Mouse (Mus musculus): ENCODE measurements around the gene Cenpl. TPM values are rescaled to one million over a fixed set of nuclear protein-coding genes. Genes with fewer than 3 reads are reported as not detected.
"Not testable (repeated sequence)": the region's sequence is repeated elsewhere in the genome, so short reads cannot be mapped to it uniquely, and the experiment has no call there.

The Cenpl gene
- polyA plus RNA-seq (2015; fragmentation: Nextera tagmentation; extraction: Ambion mirVana): 17.1 and 17.7 TPM in 2 replicates

DNA sequence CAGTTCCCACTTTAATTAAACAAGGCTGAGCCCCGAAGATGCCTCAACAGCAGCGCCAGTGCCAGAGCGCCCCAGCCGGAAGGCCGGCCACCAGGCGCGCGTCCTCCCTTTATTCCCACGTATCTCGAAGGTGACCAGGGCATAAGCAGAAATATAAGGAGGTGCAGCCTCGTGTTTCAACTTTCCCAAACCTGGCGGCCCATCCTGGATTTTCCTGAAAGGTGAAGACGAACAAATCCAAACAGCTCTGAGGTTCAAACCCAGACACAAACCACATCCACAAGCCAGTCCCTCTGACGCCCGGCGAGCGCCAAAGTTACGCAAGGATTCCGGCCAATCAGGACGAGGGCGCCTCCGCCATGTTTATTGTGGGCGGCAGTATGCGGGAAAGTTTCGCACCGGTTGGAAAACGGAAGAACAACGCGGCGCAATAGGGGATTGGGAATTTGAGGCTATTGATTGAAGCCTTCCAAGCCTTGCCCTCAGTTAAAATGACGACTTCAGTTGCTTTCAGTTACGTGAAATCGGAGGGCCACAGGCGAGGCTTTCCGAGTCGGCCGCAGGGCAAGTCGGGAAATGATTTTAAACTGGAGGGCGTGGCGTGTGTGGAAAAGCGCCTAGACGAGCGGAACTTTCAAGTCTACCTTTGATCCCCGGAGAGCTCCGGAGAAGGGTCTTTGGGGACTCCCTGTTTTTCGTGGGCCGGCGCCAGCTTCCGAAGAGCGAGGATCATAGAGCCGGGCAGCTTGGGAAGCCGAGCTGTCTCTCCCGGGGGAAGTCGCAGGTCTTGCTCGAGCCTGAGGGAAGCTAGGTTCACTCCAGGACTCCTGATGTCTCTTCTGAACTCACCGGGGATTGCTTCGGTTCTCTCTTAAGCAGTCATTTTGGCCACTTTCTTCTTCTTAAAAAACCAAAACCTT, at the start of gene Cenpl, which contains the start of gene Dars2:
Cenpl (plus strand) TSS at position 362 of the 920 bp plus-strand sequence.
Dars2 (minus strand) TSS at position 307 of the 920 bp plus-strand sequence.
- under 1% methylated on average over 57 of the region's 57 CpGs for WGBS
- Histone ChIP-seq H3K4me1 (replicated peaks; ENCODE audit: control insufficient read depth, insufficient read depth, low read length) (peaks cover 36% of the 10 kb centered on the region), H3K4me2 (ENCODE audit: low read length) (peak within 1 kb of the TSS; percentile 92), H3K36me3 (ENCODE audit: control insufficient read depth, insufficient read depth) (no peaks in the 10 kb centered on the region), H3K27me3 (replicated peaks; ENCODE audit: control insufficient read depth, insufficient read depth, low read length) (no peaks in the 10 kb centered on the region), H3K9me3 (ENCODE audit: control insufficient read depth, low read length) (no peaks in the 10 kb centered on the region), H3K9ac (replicated peaks; ENCODE audit: low read depth, low read length) (peak within 1 kb of the TSS; percentile 82), H3K27ac (ENCODE audit: low read length) (peak within 1 kb of the TSS; percentile 31), H3K4me3 (replicated peaks; ENCODE audit: low read length) (peak within 1 kb of the TSS; percentile 90)
- ATAC-seq: peak; percentile 98

DNA sequence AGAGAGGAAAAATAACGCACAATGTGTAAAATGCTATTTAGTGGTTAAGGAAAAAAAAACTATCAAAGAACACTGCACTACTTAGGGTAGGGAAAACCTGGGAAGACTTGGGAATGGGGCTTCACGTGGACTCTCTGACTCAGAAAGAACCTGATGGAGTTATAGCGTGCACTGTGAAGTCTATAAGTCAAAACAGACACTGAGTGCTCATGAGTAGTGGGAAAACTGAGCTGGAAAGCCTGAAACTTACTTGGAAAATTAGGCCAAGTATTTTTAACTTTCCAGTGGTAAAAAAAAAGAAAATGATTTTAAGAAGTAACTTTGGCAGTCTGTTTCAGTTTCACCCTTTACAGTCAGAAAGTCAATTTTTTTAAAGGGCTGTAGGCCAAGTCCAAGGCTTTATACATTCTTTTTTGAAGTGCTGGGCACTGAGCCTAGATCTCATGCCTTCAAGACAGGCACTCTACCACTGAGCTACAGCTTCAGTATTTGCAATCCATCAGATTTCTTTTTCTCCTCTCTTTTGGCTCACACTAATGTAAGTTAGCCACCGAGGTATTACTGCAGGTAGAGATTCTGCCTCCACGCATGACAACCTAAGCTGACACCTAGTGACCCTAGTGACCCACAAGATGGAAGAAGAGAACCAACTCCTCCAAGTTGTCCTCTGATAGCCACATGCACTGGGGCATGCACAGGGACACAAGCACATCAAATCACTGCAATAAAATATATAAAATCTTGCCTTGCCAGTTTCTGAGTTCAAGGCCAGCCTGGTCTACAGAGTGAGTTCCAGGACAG, 44.9 kb upstream of the Cenpl start:
- peaks cover 7% of the 10 kb centered on the region for H3K36me3 ChIP-seq (ENCODE audit: control insufficient read depth, insufficient read depth)
- no peak overlapping the region for H3K9ac ChIP-seq (replicated peaks; ENCODE audit: low read depth, low read length)
- no peak for ATAC-seq
- H3K27me3 ChIP-seq (replicated peaks; ENCODE audit: control insufficient read depth, insufficient read depth, low read length): no peaks in the 10 kb centered on the region
- H3K4me3 ChIP-seq (replicated peaks; ENCODE audit: low read length): no peak overlapping the region
- no peak overlapping the region for H3K27ac ChIP-seq (ENCODE audit: low read length)
- no peaks in the 10 kb centered on the region for H3K9me3 ChIP-seq (ENCODE audit: control insufficient read depth, low read length)
- 90% methylated on average over 5 of the region's 5 CpGs for WGBS
- H3K4me1 ChIP-seq (replicated peaks; ENCODE audit: control insufficient read depth, insufficient read depth, low read length): no peaks in the 10 kb centered on the region
- H3K4me2 ChIP-seq (ENCODE audit: low read length): no peak overlapping the region

DNA sequence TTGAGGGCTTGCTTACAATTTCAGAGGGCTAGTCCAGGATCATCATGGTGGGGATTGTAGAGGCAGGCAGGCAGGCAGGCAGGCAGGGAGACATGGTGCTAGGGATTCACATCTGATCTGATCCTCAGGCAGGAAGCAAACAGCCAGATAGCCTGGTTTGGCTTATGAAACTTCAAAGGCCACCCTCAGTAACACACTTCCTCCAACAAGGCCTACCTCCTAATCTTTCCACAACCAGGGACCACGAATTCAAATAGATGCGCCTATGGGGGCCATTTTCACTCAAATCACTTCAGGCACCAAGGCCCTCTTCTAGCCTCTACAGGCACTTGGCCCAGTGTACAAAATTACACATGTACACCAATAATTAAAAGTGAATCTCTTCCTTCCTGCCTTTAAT, 43.3 kb upstream of the Cenpl start:
- 0 out of 2 replicates have a peak, but pooled peaks cover 2% of the 10 kb centered on the region for H3K4me1 ChIP-seq (replicated peaks; ENCODE audit: control insufficient read depth, insufficient read depth, low read length)
- H3K9me3 ChIP-seq (ENCODE audit: control insufficient read depth, low read length): no peaks in the 10 kb centered on the region
- no peak overlapping the region for H3K27ac ChIP-seq (ENCODE audit: low read length)
- H3K36me3 ChIP-seq (ENCODE audit: control insufficient read depth, insufficient read depth): peaks cover 12% of the 10 kb centered on the region
- H3K4me2 ChIP-seq (ENCODE audit: low read length): no peak overlapping the region
- no peak overlapping the region for H3K9ac ChIP-seq (replicated peaks; ENCODE audit: low read depth, low read length)
- no peak for ATAC-seq
- no peaks in the 10 kb centered on the region for H3K27me3 ChIP-seq (replicated peaks; ENCODE audit: control insufficient read depth, insufficient read depth, low read length)
- no peak overlapping the region for H3K4me3 ChIP-seq (replicated peaks; ENCODE audit: low read length)
- WGBS: 94% methylated on average over 2 of the region's 2 CpGs

DNA sequence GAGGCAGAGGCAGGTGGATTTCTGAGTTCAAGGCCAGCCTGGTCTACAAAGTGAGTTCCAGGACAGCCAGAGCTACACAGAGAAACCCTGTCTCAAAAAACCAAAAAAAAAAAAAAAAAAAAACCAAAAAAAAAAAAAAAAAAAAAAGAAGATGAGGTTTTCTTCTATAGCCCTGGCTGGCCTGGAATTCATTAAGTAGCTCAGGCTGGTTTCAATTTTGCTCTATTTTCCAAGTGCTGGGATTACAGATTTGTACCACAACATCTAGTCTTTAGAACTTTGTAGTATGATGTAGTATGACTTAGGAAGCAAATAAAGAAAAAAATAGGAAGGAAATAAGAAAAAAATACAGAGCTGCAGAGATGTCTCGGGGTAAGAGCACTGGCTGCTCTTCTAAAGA, 42.1 kb upstream of the Cenpl start:
- H3K9me3 ChIP-seq (ENCODE audit: control insufficient read depth, low read length); ATAC-seq; H3K4me1 ChIP-seq (replicated peaks; ENCODE audit: control insufficient read depth, insufficient read depth, low read length): not testable (repeated sequence)

DNA sequence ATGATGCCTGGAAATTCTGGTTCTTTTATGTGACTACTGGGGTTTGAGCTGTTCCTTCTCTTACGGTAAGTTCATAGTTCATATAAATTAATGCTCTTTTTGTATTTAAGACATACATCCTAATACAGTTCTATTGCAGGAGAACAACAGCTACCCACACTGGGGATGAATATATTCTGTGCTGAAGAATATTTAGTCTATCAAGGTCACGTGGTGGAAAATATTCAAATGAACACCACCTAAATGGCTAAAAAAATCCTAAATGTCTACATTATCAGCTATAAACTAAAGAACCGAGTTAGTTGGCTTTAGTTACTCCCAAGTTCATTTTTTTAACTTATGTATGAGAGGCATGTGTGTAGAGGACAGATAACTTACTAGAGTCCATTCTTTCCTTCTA, 40.5 kb upstream of the Cenpl start:
- Histone ChIP-seq H3K27ac (ENCODE audit: low read length) (no peak overlapping the region), H3K4me2 (ENCODE audit: low read length) (no peak overlapping the region), H3K4me3 (replicated peaks; ENCODE audit: low read length) (no peak overlapping the region), H3K27me3 (replicated peaks; ENCODE audit: control insufficient read depth, insufficient read depth, low read length) (no peaks in the 10 kb centered on the region), H3K36me3 (ENCODE audit: control insufficient read depth, insufficient read depth) (peaks cover 14% of the 10 kb centered on the region), H3K9ac (replicated peaks; ENCODE audit: low read depth, low read length) (no peak overlapping the region), H3K9me3 (ENCODE audit: control insufficient read depth, low read length) (no peaks in the 10 kb centered on the region), H3K4me1 (replicated peaks; ENCODE audit: control insufficient read depth, insufficient read depth, low read length) (peaks cover 12% of the 10 kb centered on the region)
- WGBS: 96% methylated on average over 3 of the region's 3 CpGs
- ATAC-seq: no peak

More for the DNA sequence above, 42.1 kb upstream of the Cenpl start:
- not testable (repeated sequence) for H3K4me2 ChIP-seq (ENCODE audit: low read length); H3K9ac ChIP-seq (replicated peaks; ENCODE audit: low read depth, low read length); H3K4me3 ChIP-seq (replicated peaks; ENCODE audit: low read length); H3K27ac ChIP-seq (ENCODE audit: low read length); H3K27me3 ChIP-seq (replicated peaks; ENCODE audit: control insufficient read depth, insufficient read depth, low read length)
- peaks cover 14% of the 10 kb centered on the region for H3K36me3 ChIP-seq (ENCODE audit: control insufficient read depth, insufficient read depth)
- 90% methylated on average over 1 of the region's 1 CpGs for WGBS

DNA sequence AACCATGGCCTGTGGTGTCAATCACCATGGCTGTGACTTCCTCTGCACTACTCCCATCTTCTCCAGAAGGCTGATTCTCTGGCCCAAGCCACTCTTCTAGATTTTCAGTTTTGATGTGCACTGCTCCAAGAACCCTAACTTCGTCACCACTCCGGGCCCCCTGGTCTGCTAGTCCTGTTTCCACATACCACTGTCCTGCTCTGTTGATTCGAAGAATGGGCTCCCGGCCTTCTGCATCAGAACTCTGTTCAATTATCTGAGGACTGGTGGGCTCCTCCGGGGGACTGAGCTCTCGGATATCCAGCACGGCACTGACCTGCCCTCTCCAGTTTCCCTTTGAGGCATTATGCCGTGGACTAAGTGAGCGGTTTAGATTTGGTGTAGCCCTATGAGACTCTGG, 38.6 kb upstream of the Cenpl start:
- Histone ChIP-seq H3K27me3 (replicated peaks; ENCODE audit: control insufficient read depth, insufficient read depth, low read length) (no peaks in the 10 kb centered on the region), H3K4me1 (replicated peaks; ENCODE audit: control insufficient read depth, insufficient read depth, low read length) (peaks cover 17% of the 10 kb centered on the region), H3K9ac (replicated peaks; ENCODE audit: low read depth, low read length) (no peak overlapping the region), H3K27ac (ENCODE audit: low read length) (no peak overlapping the region), H3K36me3 (ENCODE audit: control insufficient read depth, insufficient read depth) (peaks cover 18% of the 10 kb centered on the region), H3K9me3 (ENCODE audit: control insufficient read depth, low read length) (no peaks in the 10 kb centered on the region), H3K4me2 (ENCODE audit: low read length) (no peak overlapping the region), H3K4me3 (replicated peaks; ENCODE audit: low read length) (no peak overlapping the region)
- ATAC-seq: no peak
- 93% methylated on average over 9 of the region's 9 CpGs for WGBS

DNA sequence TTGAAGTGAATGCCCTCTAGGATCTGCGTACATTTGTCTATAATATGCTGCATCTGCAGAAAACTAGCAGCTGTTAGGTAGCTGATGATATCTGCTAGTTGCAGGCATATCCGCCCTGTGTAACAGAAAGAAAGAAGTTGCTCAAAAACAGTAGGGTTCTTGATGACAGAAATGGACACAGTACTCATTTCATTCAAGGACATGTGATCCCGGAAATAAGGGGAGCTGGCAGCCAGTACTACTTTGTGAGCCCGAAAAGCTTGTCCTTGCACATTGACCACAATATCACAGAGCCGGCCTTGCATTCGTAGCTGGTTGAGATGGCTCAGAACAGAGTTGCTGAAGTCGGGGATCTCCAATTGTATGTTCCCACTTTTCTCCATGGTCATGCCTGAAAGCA, 38.2 kb upstream of the Cenpl start:
- WGBS: 96% methylated on average over 7 of the region's 7 CpGs
- H3K9me3 ChIP-seq (ENCODE audit: control insufficient read depth, low read length): no peaks in the 10 kb centered on the region

DNA sequence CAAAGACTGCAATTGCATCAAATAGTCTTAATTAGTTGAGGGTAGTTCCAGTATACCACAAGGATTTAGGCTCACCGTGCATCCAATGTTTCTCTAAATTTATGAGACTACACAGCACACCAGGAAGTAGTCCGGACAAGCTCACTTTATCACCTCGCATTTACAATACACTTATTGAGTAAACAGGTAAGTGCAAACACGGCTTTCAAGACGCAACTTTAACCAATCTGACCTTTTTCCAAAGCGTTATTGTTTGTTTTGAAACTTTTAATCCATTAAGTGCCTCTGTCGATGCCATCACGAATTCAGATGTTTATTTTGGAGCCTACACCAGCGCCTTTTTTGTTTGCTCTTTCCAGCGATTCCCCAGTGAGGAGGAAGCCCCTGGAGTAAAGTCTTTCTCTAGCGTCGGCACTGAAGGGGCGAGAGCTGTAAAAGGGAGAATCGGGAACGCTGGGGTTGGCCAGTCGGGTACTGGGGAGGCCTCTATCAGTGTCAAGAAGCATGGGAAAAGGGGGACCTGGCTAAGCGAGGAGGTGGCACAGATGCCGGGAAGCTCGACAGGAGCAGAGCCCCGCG, 36.6 kb upstream of the Cenpl start:
- H3K4me3 ChIP-seq (replicated peaks; ENCODE audit: low read length): peak overlapping the region; percentile 86
- 1% methylated on average over 21 of the region's 21 CpGs for WGBS
- peaks cover 25% of the 10 kb centered on the region for H3K4me1 ChIP-seq (replicated peaks; ENCODE audit: control insufficient read depth, insufficient read depth, low read length)
- H3K9me3 ChIP-seq (ENCODE audit: control insufficient read depth, low read length): no peaks in the 10 kb centered on the region
- peak overlapping the region; percentile 88 for H3K9ac ChIP-seq (replicated peaks; ENCODE audit: low read depth, low read length)
- peaks cover 30% of the 10 kb centered on the region for H3K36me3 ChIP-seq (ENCODE audit: control insufficient read depth, insufficient read depth)
- ATAC-seq: no peak
- peak overlapping the region; percentile 68 for H3K4me2 ChIP-seq (ENCODE audit: low read length)
- H3K27me3 ChIP-seq (replicated peaks; ENCODE audit: control insufficient read depth, insufficient read depth, low read length): no peaks in the 10 kb centered on the region
- peak overlapping the region; percentile 90 for H3K27ac ChIP-seq (ENCODE audit: low read length)

More for the DNA sequence above, 38.2 kb upstream of the Cenpl start:
- Histone ChIP-seq H3K4me1 (replicated peaks; ENCODE audit: control insufficient read depth, insufficient read depth, low read length) (peaks cover 20% of the 10 kb centered on the region), H3K4me3 (replicated peaks; ENCODE audit: low read length) (no peak overlapping the region), H3K4me2 (ENCODE audit: low read length) (no peak overlapping the region), H3K9ac (replicated peaks; ENCODE audit: low read depth, low read length) (no peak overlapping the region), H3K36me3 (ENCODE audit: control insufficient read depth, insufficient read depth) (peaks cover 20% of the 10 kb centered on the region), H3K27ac (ENCODE audit: low read length) (no peak overlapping the region), H3K27me3 (replicated peaks; ENCODE audit: control insufficient read depth, insufficient read depth, low read length) (no peaks in the 10 kb centered on the region)
- ATAC-seq: no peak
